Mouse (Mus musculus): ENCODE measurements at regions not wholly inside any gene's neighbourhood (a gene's known extent, or its start where the extent isn't known, plus 50 kb on each side); places are given as distances from the start of the nearest gene placed in this dataset.

DNA sequence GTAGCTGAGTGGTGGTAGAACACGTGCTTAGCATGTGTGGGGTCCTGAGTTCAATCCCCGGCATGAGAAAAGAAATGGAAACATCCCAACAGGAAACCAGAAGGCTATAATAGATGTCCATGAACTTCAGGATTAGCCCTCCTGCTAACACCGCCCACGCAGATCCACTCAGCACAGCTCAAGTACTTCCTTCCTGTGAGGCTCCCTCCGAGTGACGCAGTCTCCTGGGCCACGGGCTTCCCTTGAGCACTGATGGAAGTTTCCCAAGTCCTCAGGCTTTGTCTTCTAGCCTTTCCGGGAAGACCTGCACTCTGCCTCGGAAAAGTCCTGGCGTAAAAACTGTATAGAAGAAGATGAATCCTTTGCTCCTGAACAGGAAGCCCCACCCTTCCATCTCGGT is 158.5 kb upstream of the Lpp start:
- TF ChIP-seq CTCF (IDR thresholded peaks at IDR 0.05; ENCODE audit: low read depth): no peak
- no peak for TF ChIP-seq EP300 (IDR thresholded peaks at IDR 0.05; ENCODE audit: low read depth)

Measured in liver, embryonic 14.5 days (tissue).